Mouse (Mus musculus) kidney, embryonic 16.5 days (tissue): ENCODE data around the gene Galntl5. TPM values are rescaled to one million over a fixed set of nuclear protein-coding genes. Genes with fewer than 3 reads are reported as not detected.

Experiments
- ATAC-seq: fragments of 200-750 bp; cut with Nextera tagmentation; 2 replicates; pipeline ENCODE4 v1.8.0; 2017; ENCODE audit warnings: moderate TSS enrichment; ENCODE audit not compliant: low FRiP score, low TSS enrichment
- H3K27ac ChIP-seq: fragments of 300-500 bp; sonication (generic); 2 replicates; pipeline ENCODE4 v1.5.1; 2014; ENCODE audit warnings: low read length
- H3K27me3 ChIP-seq: fragments of 300-500 bp; sonication (generic); 2 replicates; pipeline ENCODE4 v1.6.1; 2014; ENCODE audit warnings: low read length, control low read depth, mixed read lengths; ENCODE audit not compliant: insufficient read depth
- H3K36me3 ChIP-seq: fragments of 300-500 bp; sonication (generic); 2 replicates; pipeline ENCODE4 v1.6.1; 2014; ENCODE audit warnings: low read length, control low read depth, mixed read lengths; ENCODE audit not compliant: insufficient read depth
- H3K4me1 ChIP-seq: fragments of 300-500 bp; sonication (generic); 2 replicates; pipeline ENCODE4 v1.6.1; 2014; ENCODE audit warnings: low read length, control low read depth, mixed read lengths; ENCODE audit not compliant: insufficient read depth
- H3K4me2 ChIP-seq: fragments of 300-500 bp; sonication (generic); replicated peaks from 2 replicates; pipeline ENCODE4 v1.6.1; 2014; ENCODE audit warnings: low read depth, low read length
- H3K4me3 ChIP-seq: fragments of 300-500 bp; sonication (generic); 2 replicates; pipeline ENCODE4 v1.5.1; 2014; ENCODE audit warnings: mild to moderate bottlenecking, low read length
- H3K9ac ChIP-seq: fragments of 300-500 bp; sonication (generic); replicated peaks from 2 replicates; pipeline ENCODE4 v1.6.1; 2014; ENCODE audit warnings: low read length
- H3K9me3 ChIP-seq: fragments of 300-500 bp; sonication (generic); 2 replicates; pipeline ENCODE4 v1.6.1; 2016; ENCODE audit warnings: low read length, control low read depth
- WGBS: fragments of 180-500 bp; shearing (Covaris S2); extraction: QIAGEN DNeasy Blood & Tissue Kit; methylation state at CpG from one replicate; pipeline ENCODE4 v1.1.7; 2014; 5-methylcytosine and 5-hydroxymethylcytosine counted together
- polyA plus RNA-seq: library from polyadenylated mRNA; unstranded; fragments of >200 nt; fragmentation: Nextera tagmentation; extraction: Ambion mirVana; gene quantifications from 2 replicates; pipeline ENCODE4 v1.2.1, GENCODE M21; 2015

Gene Galntl5
- polyA plus RNA-seq, 1 experiment from 2014 or later, result not detected

DNA sequence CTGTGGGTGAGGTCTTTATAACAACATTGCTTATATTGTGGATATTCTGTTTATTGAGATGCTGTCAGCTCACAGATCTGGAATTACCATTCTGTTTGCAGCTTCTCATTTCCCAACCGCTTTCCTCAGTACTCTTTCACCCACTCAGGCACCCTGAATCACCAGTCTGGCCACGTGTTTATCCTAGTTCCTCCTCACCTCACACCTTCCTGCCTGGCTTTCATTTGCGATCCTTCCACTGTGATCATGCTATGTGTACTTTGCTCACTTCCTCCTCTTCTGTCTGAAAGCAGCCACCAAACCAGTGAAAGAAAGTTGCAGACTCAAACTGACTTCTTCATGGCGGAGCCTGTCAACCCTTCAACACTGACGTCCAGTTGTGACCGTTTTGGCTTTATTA is 61.8 kb downstream of the Galntl5 start:
- Histone ChIP-seq H3K36me3 (peaks cover 4% of the 10 kb centered on the region; the same call in 1 of the 2 replicates), H3K4me1 (peaks cover 3% of the 10 kb centered on the region), H3K9me3 (no peaks in the 10 kb centered on the region), H3K4me3 (no peak overlapping the region), H3K27me3 (no peaks in the 10 kb centered on the region), H3K27ac (no peak overlapping the region), H3K9ac (no peak overlapping the region), H3K4me2 (no peak overlapping the region)
- no peak for ATAC-seq
- WGBS, result 81% methylated on average over 6 of the region's 6 CpGs

DNA sequence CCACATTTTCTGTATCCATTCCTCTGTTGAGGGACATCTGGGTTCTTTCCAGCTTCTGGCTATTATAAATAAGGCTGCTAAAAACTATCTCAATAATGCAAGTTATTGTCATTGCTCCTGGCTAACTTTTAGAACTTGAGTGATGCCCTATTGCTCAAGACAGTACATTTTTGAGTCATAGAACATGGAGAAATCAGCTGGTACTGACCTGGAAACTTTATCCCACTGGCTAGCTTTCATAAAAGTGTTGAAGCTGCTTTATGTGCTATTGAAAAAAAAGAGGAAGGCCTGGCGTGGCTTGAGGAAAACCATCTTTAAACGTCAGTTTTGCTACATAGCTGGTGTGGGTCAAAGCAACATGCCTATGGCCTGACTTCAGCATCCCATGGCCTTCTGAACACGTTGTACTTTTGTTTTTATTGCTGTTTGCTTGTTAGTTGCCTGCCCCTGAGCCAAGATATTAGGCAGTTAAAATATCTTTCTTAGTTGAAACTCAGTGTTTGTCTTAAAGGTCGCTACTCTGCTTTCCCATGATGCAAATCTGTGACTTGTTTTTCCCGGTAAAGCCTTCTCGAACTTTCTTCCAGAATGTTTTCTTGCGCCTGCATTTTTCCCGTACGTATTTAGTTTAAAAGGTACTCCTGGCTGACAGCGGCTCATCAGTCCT is 64.7 kb downstream of the Galntl5 start:
- no peaks in the 10 kb centered on the region for H3K27me3 ChIP-seq
- H3K4me1 ChIP-seq, result peaks cover 3% of the 10 kb centered on the region
- WGBS, result 68% methylated on average over 10 of the region's 10 CpGs
- H3K36me3 ChIP-seq, result peaks cover 8% of the 10 kb centered on the region
- no peak overlapping the region for H3K4me3 ChIP-seq
- H3K4me2 ChIP-seq, result no peak overlapping the region
- H3K9me3 ChIP-seq, result no peaks in the 10 kb centered on the region
- no peak for ATAC-seq
- H3K27ac ChIP-seq, result peak overlapping the region; percentile 87
- no peak overlapping the region for H3K9ac ChIP-seq

DNA sequence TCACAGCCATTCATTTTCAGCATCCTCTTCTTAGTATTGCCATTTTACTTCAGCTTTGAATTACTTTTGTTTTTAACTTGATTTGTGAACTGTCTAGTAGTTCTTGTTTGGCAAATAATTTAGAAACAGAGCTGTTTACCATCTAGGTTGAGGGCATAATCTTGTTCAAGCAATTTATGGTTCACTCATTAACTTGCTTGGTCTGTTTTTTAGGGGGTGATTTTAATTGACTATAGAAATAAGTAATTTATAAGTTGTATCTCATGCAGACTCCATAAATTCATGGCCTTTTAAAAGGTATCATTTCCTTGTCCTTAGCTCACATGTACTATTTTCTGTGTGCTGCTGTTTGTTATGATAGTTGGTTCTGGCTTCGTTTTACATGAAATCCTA is 65.2 kb downstream of the Galntl5 start:
- ATAC-seq, result no peak
- no peak overlapping the region for H3K4me3 ChIP-seq
- H3K27ac ChIP-seq, result peak overlapping the region; percentile 87
- no peaks in the 10 kb centered on the region for H3K27me3 ChIP-seq
- no peak overlapping the region for H3K4me2 ChIP-seq
- no peak overlapping the region for H3K9ac ChIP-seq
- peaks cover 13% of the 10 kb centered on the region for H3K36me3 ChIP-seq
- H3K4me1 ChIP-seq, result peaks cover 3% of the 10 kb centered on the region
- no peaks in the 10 kb centered on the region for H3K9me3 ChIP-seq
- WGBS, result 39% methylated on average over 1 of the region's 1 CpGs

- Histone ChIP-seq H3K27ac (peak overlapping the region; percentile 80), H3K4me3 (no peak overlapping the region), H3K4me1 (peaks cover 3% of the 10 kb centered on the region), H3K9ac (no peak overlapping the region), H3K4me2 (no peak overlapping the region), H3K27me3 (no peaks in the 10 kb centered on the region), H3K9me3 (no peaks in the 10 kb centered on the region), H3K36me3 (peaks cover 18% of the 10 kb centered on the region)
- WGBS, result 70% methylated on average over 3 of the region's 3 CpGs
- ATAC-seq, result peak; percentile 78
Observed at GRCm38 (mm10) chr5:25247036-25247435, 65.8 kb downstream of the Galntl5 start.

- WGBS, result 43% methylated on average over 2 of the region's 2 CpGs
- Histone ChIP-seq H3K27me3 (no peaks in the 10 kb centered on the region), H3K4me2 (no peak overlapping the region), H3K27ac (peak overlapping the region; percentile 85), H3K36me3 (peaks cover 35% of the 10 kb centered on the region), H3K4me3 (no peak overlapping the region), H3K9me3 (no peaks in the 10 kb centered on the region), H3K9ac (no peak overlapping the region), H3K4me1 (peaks cover 6% of the 10 kb centered on the region)
- peak; percentile 83 for ATAC-seq
Observed at GRCm38 (mm10) chr5:25252423-25252822, 71.2 kb downstream of the Galntl5 start.

- Histone ChIP-seq H3K27ac (peak overlapping the region; percentile 85), H3K27me3 (no peaks in the 10 kb centered on the region), H3K9me3 (no peaks in the 10 kb centered on the region), H3K9ac (no peak overlapping the region), H3K4me3 (no peak overlapping the region), H3K36me3 (peaks cover 35% of the 10 kb centered on the region), H3K4me2 (no peak overlapping the region), H3K4me1 (peaks cover 6% of the 10 kb centered on the region)
- 58% methylated on average over 8 of the region's 8 CpGs for WGBS
- peak; percentile 68 for ATAC-seq
Observed at GRCm38 (mm10) chr5:25252825-25253544, 71.7 kb downstream of the Galntl5 start.

DNA sequence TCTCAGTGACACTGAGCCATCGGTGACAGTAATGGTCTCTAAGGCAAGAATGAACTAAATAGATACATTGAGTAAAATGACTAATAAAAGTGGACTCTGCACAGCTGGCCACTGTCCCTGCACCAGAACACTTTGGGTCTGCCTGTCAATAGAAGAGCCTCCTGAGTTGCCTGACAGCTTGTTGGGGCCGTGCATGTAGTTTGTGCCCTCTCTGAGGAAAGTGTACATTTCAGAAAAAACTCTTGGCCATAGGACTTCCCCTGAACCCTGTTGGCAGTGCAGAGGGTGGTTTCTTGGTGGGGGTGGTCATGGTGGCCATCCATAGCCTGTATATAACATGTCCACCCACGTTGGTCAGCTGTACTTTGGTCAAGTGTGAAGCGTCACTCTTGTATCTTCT is 73.2 kb downstream of the Galntl5 start:
- Histone ChIP-seq H3K27ac (0 out of 2 replicates have a peak overlapping the region, but pooled peaks have one; percentile 85), H3K9ac (no peak overlapping the region), H3K4me2 (no peak overlapping the region), H3K27me3 (no peaks in the 10 kb centered on the region), H3K36me3 (peaks cover 46% of the 10 kb centered on the region), H3K4me3 (no peak overlapping the region), H3K9me3 (no peaks in the 10 kb centered on the region), H3K4me1 (peaks cover 6% of the 10 kb centered on the region)
- WGBS, result 93% methylated on average over 4 of the region's 4 CpGs
- ATAC-seq, result no peak

DNA sequence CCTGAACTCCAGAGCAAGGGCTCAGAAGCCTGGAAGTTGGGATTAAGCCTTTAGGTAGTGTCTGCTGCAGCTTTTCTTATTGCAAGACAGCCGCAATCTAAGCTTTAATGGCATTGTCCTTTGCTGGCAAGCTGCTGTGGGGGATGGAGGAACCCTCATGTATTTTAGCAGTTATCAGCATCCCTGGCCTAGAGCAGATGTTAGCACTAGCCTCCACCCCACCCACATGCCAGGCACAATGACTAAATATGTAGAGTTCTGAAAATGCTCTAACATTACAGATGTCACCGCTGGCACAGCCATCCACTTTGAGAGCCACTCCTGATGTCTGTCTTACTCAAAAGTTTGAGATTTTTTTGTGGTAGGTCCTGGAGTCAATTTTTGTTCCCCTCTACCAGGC is 75.4 kb downstream of the Galntl5 start:
- H3K4me3 ChIP-seq, result no peak overlapping the region
- H3K9me3 ChIP-seq, result no peaks in the 10 kb centered on the region
- 87% methylated on average over 2 of the region's 2 CpGs for WGBS
- no peak overlapping the region for H3K4me2 ChIP-seq
- no peak overlapping the region for H3K27ac ChIP-seq
- H3K27me3 ChIP-seq, result no peaks in the 10 kb centered on the region
- H3K36me3 ChIP-seq, result peaks cover 31% of the 10 kb centered on the region
- ATAC-seq, result no peak
- peaks cover 6% of the 10 kb centered on the region for H3K4me1 ChIP-seq
- no peak overlapping the region for H3K9ac ChIP-seq

DNA sequence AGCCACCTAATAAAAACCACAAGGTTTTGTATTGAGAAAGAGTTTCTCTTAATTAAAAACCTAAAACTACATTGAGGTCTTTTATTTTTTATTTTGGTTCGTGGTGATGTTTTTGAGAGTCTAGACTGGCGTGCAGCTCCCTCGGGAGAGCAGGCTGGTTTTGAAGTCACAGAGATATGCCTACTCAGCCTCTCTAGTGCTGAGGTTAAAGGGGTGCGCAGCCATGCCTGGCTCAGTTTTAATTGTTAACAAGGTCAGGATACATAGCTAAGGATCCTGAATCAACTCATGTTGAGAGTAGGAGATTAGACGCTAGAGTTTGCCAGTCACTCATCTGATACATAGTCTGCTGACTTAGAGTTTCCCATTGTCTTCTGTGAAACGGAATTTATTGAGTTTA is 80.2 kb downstream of the Galntl5 start:
- Histone ChIP-seq H3K27ac (peak overlapping the region; percentile 23; the same call in 1 of the 2 replicates), H3K9me3 (no peaks in the 10 kb centered on the region), H3K4me2 (no peak overlapping the region), H3K4me3 (no peak overlapping the region), H3K36me3 (peaks cover 46% of the 10 kb centered on the region), H3K9ac (no peak overlapping the region), H3K4me1 (no peaks in the 10 kb centered on the region), H3K27me3 (no peaks in the 10 kb centered on the region)
- peak; percentile 79; the same call in 1 of the 2 replicates for ATAC-seq
- 82% methylated on average over 6 of the region's 6 CpGs for WGBS

DNA sequence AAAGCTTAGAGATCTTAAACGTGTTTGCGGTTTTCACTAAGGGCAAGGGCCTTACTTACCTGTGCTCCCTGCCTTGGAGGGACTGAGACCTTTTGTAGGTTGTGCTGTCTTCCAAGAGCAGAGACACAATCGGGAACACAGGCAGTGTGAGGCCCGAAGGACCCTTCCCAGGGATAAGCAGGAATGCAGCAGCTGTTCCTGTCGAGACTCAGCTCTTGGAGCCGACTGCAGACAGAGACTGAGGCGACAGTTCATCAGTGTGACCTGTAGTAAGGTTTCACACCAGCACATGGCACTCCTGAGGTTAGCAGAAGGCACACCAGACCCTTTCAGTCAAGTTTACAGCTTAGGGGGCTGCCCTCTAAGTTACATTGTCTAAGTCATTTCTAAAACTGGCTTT is 81.0 kb downstream of the Galntl5 start:
- 74% methylated on average over 7 of the region's 7 CpGs for WGBS

More for the DNA sequence above, 81.0 kb downstream of the Galntl5 start:
- Histone ChIP-seq H3K36me3 (peaks cover 44% of the 10 kb centered on the region), H3K4me3 (no peak overlapping the region), H3K27me3 (no peaks in the 10 kb centered on the region), H3K9ac (no peak overlapping the region), H3K9me3 (no peaks in the 10 kb centered on the region), H3K4me2 (no peak overlapping the region), H3K4me1 (no peaks in the 10 kb centered on the region), H3K27ac (peak overlapping the region; percentile 69)
- ATAC-seq, result no peak
